Mouse (Mus musculus) embryonic fibroblast, embryonic 13.5 days (primary cell): Measurements from ENCODE around the gene Zer1. TPM values are rescaled to one million over a fixed set of nuclear protein-coding genes. Genes with fewer than 3 reads are reported as not detected.
A peak's percentile ranks its signal among the peaks of the same experiment; 100 is the strongest.
"Not testable (repeated sequence)": the region's sequence is repeated elsewhere in the genome, so short reads cannot be mapped to it uniquely, and the experiment has no call there.

Source experiments
- H3K27ac ChIP-seq: 2 replicates; pipeline ENCODE4 v1.5.1; 2012; ENCODE audit warnings: low read length, control low read depth, inconsistent platforms; ENCODE audit not compliant: insufficient read depth
- H3K4me1 ChIP-seq: 2 replicates; pipeline ENCODE4 v1.6.1; 2011; ENCODE audit warnings: low read length; ENCODE audit not compliant: control insufficient read depth, insufficient read depth
- H3K4me3 ChIP-seq: 2 replicates; pipeline ENCODE4 v1.5.1; 2011; ENCODE audit warnings: mild to moderate bottlenecking, control low read depth, low read length; ENCODE audit not compliant: insufficient read depth
- CTCF ChIP-seq: IDR thresholded peaks from 2 replicates; pipeline ENCODE4 v1.5.1; 2011; ENCODE audit warnings: mild to moderate bottlenecking, control low read depth, low read length, moderate library complexity, borderline replicate concordance; ENCODE audit not compliant: insufficient read depth
- POLR2A ChIP-seq: IDR thresholded peaks from 2 replicates; pipeline ENCODE4 v1.6.1; 2011; ENCODE audit warnings: low read depth, mild to moderate bottlenecking, control low read depth, low read length, moderate library complexity
- polyA plus RNA-seq: library from polyadenylated mRNA; stranded (reverse); fragments of >200 nt; gene quantifications from 2 replicates; pipeline ENCODE4 v1.2.4, GENCODE M21; 2011; ENCODE audit warnings: low read depth; ENCODE audit not compliant: missing spikeins, insufficient read length

Gene Zer1
- polyA plus RNA-seq, 1 experiment: 21.4 TPM

GRCm38 (mm10) chr2:30057223-30057904, 67.0 kb downstream of the Zer1 start, which contains the start of gene Set:
Set (plus strand) TSS chr2:30057378.
- Histone ChIP-seq H3K27ac (no peak within 1 kb of the TSS), H3K4me1 (peaks cover 2% of the 10 kb centered on the region; the same call in 1 of the 2 replicates), H3K4me3 (no peak within 1 kb of the TSS)
- TF ChIP-seq POLR2A (no peak), CTCF (no peak)

- H3K4me1 ChIP-seq: peaks cover 3% of the 10 kb centered on the region; the same call in 1 of the 2 replicates
These were observed 67.6 kb downstream of the Zer1 start for GRCm38 (mm10) chr2:30056736-30057135.

GRCm38 (mm10) chr2:30055310-30055709, 69.1 kb downstream of the Zer1 start:
- H3K4me1 ChIP-seq, H3K4me3 ChIP-seq, H3K27ac ChIP-seq: not testable (repeated sequence)

More at GRCm38 (mm10) chr2:30056736-30057135, 67.6 kb downstream of the Zer1 start:
- Histone ChIP-seq H3K27ac (no peak overlapping the region), H3K4me3 (no peak overlapping the region)
- TF ChIP-seq CTCF (no peak), POLR2A (no peak)

GRCm38 (mm10) chr2:30051992-30052761, 72.2 kb downstream of the Zer1 start:
- Histone ChIP-seq H3K4me1 (peaks cover 3% of the 10 kb centered on the region; the same call in 1 of the 2 replicates), H3K4me3 (no peak overlapping the region), H3K27ac (no peak overlapping the region)
- TF ChIP-seq POLR2A (no peak), CTCF (no peak)

- TF ChIP-seq CTCF (no peak), POLR2A (no peak)
- peaks cover 3% of the 10 kb centered on the region; the same call in 1 of the 2 replicates for H3K4me1 ChIP-seq
- H3K4me3 ChIP-seq: no peak overlapping the region
- H3K27ac ChIP-seq: no peak overlapping the region
These were observed 74.6 kb downstream of the Zer1 start for GRCm38 (mm10) chr2:30049831-30050230.

GRCm38 (mm10) chr2:30048699-30049388, 75.5 kb downstream of the Zer1 start, which contains the start of gene Wdr34:
Wdr34 (minus strand) TSS chr2:30048881.
- TF ChIP-seq POLR2A: peak; percentile 75
- no peak for TF ChIP-seq CTCF

GRCm38 (mm10) chr2:30048101-30048501, 76.3 kb downstream of the Zer1 start:
- TF ChIP-seq CTCF (no peak), POLR2A (no peak)
- peak overlapping the region; percentile 59 for H3K4me3 ChIP-seq
- peaks cover 3% of the 10 kb centered on the region; the same call in 1 of the 2 replicates for H3K4me1 ChIP-seq
- no peak overlapping the region for H3K27ac ChIP-seq

More at GRCm38 (mm10) chr2:30048699-30049388, 75.5 kb downstream of the Zer1 start, which contains the start of gene Wdr34:
- peak within 1 kb of the TSS; percentile 59 for H3K4me3 ChIP-seq
- peaks cover 3% of the 10 kb centered on the region; the same call in 1 of the 2 replicates for H3K4me1 ChIP-seq
- peak within 1 kb of the TSS; percentile 82 for H3K27ac ChIP-seq

Other genes with a start within 250 kb of the Zer1 start
- gene Odf2, start 235.4 kb downstream of the Zer1 start, polyA plus RNA-seq: 69.8 and 83.2 TPM in 2 replicates
- 33.0 and 42.4 TPM in 2 replicates for gene Gle1, start 189.2 kb downstream of the Zer1 start, polyA plus RNA-seq
- gene Sptan1, start 159.0 kb downstream of the Zer1 start, polyA plus RNA-seq: 222 and 243 TPM in 2 replicates
- 9.2 and 10.8 TPM in 2 replicates for gene Wdr34, start 75.7 kb downstream of the Zer1 start, polyA plus RNA-seq
- 457 and 582 TPM in 2 replicates for gene Set, start 67.2 kb downstream of the Zer1 start, polyA plus RNA-seq
- 6.5 and 8.2 TPM in 2 replicates for gene Pkn3, start 46.9 kb downstream of the Zer1 start, polyA plus RNA-seq
- gene Zdhhc12, start 30.9 kb downstream of the Zer1 start, polyA plus RNA-seq: 26.8 and 30.5 TPM in 2 replicates
- 39.8 and 41.0 TPM in 2 replicates for gene Tbc1d13, start 9.2 kb upstream of the Zer1 start, polyA plus RNA-seq
- gene Endog, start 46.9 kb upstream of the Zer1 start, polyA plus RNA-seq: 4.7 and 6.2 TPM in 2 replicates
- gene Spout1, start 53.9 kb upstream of the Zer1 start, polyA plus RNA-seq: 20.7 and 22.8 TPM in 2 replicates
- gene Kyat1, start 81.3 kb upstream of the Zer1 start, polyA plus RNA-seq: 4.7 and 5.2 TPM in 2 replicates
- gene Lrrc8a, start 113.1 kb upstream of the Zer1 start, polyA plus RNA-seq: 40.7 and 41.7 TPM in 2 replicates
- gene Gm28035, start 116.0 kb upstream of the Zer1 start, polyA plus RNA-seq: 2.3 and 5.8 TPM in 2 replicates
- 81.8 and 101 TPM in 2 replicates for gene Phyhd1, start 141.6 kb upstream of the Zer1 start, polyA plus RNA-seq
- gene Gm28038, start 156.5 kb upstream of the Zer1 start, polyA plus RNA-seq: 37.7 and 57.8 TPM in 2 replicates
- 20.0 and 20.7 TPM in 2 replicates for gene Dolk, start 161.7 kb upstream of the Zer1 start, polyA plus RNA-seq
- gene Nup188, start 161.8 kb upstream of the Zer1 start, polyA plus RNA-seq: 49.0 and 53.0 TPM in 2 replicates
- 38.8 and 39.7 TPM in 2 replicates for gene Sh3glb2, start 234.8 kb upstream of the Zer1 start, polyA plus RNA-seq
- 15.9 and 16.4 TPM in 2 replicates for gene Miga2, start 239.6 kb upstream of the Zer1 start, polyA plus RNA-seq